Mouse (Mus musculus) C3H10T1/2 (cell line): ENCODE measurements around the gene Pan2. TPM values are rescaled to one million over a fixed set of nuclear protein-coding genes. Genes with fewer than 3 reads are reported as not detected.

Source experiments
- polyA plus RNA-seq, 2 experiments: library from polyadenylated mRNA; unstranded; fragments of >200 nt; fragmentation: generic; extraction: Trizol; gene quantifications; one replicate each; pipeline ENCODE4 v1.2.1; 2012; ENCODE audit warnings: missing spikeins in 2 of 2

Pan2 gene
- 10 to 100 TPM in 1 of 2 experiments, 1 to 10 TPM in 1; 1.8 to 14.3 TPM for polyA plus RNA-seq

DNA sequence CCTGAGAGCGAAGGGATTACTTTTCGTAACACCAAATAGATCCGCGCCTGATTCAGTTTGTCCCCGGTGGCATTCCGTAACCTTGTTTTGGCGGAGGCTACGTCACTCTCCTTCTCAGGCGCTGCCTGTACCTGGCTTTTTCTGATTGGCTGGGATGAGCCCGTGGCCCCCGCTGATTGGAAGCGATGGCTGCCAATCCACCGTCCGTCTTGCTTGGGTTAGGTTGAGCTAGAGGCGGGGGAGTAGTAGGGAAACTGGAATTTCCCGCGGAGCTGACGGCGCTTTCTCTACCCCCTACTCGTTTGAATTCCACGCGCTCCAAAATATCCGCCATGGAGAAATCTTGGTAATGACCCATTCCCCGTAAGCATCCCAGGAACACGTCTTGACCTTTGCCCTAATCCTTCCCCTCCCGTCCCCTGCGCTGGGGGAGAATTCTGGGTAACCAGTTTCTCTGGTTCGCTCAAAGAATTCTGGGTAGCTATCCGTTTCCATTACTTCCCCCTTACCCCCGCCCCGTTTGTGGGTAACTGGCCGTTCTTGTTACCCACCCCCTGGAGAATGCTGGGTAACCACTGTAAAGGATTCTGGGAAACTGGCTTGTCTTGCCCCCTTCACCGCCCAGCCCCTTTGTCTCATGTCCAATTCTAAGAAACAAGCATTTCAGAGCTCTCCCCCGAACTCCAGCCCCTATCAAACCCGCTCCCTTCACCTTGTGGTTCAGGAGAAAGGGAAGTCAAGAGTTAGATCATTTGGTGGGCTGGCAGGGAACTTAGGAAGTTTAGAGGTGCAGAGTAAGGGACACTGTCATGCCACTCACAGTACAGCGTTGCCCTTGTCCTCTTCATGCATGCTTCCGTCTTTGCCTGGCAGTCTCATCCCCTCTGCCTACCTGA, at the start of gene Pan2:
Pan2 (plus strand) TSS at position 210 of the 896 bp plus-strand sequence.

DNA sequence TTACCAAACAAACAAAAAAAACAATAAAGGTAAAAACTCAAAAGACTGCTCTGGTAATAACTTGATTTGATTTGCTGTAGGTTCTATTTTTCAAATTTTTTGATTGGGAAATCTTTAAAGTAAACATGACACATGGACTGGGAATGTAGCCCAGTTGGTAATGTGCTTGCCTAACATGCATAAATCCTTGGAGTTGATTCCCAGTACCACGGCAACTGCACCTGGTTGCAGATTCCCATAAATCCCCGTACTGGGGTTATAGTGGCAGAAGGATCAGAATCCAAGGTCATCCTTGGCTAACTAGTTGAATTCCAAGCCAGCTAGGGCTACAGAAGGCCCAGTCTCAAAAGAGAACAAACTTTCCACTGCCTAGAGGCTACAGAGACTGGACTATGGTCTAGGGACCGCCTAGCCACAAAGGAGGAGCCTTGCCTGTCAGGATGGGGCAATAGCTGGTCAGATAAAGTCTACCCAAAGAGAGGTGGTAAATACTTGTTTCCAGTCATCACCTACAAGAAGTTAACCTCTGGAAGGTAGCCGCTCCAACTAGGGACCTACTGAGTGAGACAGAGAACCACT, 49.4 kb upstream of the Pan2 start, which contains the start of gene Apon:
Apon (plus strand) TSS at position 420 of the 579 bp plus-strand sequence.

DNA sequence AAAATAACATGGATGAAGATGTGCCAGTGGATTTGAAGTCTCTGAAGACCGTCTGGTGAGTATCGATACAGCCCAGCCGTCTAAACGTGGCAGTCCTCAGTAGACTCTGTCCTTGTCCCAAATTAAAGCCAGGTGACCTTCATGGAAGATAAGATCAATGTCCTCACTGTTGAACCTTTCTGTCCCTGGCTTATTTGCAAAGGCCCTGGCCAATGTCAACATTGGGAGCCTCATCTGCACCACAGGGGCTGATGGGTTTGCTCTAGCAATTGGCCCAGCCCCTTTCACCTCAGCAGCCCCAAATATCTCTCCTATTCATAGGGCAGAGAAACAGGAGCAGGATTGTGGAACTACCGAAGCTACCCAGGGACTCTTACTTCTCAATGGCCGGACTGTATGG, 34.8 kb upstream of the Pan2 start, which contains the start of gene Apof:
Apof (plus strand) TSS at position 301 of the 400 bp plus-strand sequence.

DNA sequence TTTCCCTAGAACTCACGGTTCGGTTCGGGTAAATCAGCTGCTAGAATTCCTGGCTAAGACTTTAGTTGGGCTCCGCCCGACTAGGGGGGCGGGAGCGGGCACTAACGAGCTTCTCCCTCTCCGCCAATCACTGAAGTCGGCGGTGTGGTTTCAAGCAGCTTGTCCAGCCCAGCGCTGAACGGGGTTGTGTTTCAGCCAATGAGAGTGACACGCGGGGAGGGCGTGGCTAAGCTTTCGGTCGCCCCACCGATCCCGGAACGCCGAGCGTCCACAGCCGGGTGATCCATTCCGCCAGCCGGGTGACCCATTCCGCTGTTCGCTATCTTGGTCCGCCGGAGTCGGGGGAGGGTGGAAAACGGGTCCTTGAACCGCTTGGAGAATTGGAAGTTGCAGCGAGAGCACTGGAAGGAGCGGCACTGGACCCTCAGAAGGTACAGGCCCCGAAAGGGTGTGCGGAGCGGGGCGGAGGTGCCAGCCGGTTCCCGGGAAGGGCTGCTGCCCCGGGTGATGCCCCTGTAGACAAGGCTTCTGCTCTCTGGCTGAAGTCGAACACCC, 32.8 kb upstream of the Pan2 start, which contains the start of gene Stat2:
Stat2 (plus strand) TSS at position 273 of the 555 bp plus-strand sequence.

DNA sequence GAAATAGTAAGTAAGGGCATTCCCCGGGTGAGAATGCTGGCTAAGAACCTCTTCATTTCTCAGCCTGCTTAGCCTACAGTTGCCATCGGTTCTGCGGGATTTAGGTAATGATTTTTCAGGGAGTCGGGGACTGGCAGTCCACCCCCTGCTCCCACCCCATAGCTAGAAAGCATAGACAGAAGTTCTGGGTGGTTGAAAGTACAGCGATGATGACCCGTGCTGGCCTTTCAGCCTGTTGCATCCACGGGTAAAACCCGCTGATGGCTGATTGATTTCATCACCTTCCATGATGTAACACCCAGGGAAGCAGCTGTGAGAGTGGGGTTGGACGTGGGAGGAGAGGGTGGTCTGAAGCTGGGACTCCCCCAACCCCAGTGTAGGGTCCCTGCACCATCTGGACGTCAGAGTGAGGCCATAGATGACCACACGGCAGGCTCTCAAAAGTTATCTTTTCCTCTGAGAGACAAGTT, 4.4 kb upstream of the Pan2 start, which contains the start of gene Il23a:
Il23a (minus strand) TSS at position 51 of the 470 bp plus-strand sequence.

DNA sequence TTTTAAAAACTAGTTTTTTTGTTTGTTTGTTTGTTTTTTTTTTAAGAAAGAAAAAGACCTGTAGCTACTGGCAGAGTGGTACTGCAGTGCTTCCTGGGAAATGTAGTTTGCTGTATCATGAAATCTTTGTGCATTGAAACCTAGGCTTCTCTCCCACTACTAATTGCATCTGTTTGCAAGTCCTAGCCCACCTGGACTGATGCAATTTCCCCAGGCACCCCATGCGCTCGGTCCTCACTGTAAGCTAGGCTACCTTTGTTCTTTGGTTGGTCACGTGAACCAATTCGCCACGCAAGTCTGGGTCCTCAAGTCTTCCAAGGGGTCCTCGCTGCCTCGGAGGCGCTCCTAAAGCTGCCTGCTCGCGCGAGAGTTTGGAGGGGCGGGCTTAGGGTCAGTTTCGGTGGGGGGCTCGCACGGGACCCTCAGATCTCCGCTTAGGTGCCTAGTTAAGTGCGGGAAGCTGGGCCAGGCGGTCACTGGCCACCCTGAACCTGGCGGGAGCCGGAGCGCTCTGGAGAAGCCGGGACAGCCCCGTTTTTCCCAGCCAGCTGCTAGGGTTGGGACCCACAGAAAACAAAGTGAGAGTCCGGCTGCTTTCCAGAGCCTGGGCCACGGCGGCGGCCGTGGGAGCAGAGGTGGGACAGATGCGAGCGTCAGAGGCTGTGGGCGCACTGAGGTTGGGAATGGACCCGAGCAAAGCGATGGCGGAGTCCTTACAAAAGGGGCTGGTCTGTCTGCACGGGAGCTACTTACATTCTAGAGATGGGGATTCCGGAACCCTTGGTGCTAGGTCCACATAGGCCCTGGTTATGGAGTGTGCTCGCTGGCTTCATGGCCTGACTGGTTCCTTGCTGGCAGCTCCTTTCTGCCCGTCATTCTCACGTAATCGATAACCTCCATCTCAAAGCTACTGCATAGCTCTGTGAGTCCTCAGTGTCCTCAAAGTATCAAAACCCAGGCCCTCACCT, 19.3 kb downstream of the Pan2 start, which contains the start of gene Cnpy2:
Cnpy2 (plus strand) TSS at position 319 of the 968 bp plus-strand sequence.

DNA sequence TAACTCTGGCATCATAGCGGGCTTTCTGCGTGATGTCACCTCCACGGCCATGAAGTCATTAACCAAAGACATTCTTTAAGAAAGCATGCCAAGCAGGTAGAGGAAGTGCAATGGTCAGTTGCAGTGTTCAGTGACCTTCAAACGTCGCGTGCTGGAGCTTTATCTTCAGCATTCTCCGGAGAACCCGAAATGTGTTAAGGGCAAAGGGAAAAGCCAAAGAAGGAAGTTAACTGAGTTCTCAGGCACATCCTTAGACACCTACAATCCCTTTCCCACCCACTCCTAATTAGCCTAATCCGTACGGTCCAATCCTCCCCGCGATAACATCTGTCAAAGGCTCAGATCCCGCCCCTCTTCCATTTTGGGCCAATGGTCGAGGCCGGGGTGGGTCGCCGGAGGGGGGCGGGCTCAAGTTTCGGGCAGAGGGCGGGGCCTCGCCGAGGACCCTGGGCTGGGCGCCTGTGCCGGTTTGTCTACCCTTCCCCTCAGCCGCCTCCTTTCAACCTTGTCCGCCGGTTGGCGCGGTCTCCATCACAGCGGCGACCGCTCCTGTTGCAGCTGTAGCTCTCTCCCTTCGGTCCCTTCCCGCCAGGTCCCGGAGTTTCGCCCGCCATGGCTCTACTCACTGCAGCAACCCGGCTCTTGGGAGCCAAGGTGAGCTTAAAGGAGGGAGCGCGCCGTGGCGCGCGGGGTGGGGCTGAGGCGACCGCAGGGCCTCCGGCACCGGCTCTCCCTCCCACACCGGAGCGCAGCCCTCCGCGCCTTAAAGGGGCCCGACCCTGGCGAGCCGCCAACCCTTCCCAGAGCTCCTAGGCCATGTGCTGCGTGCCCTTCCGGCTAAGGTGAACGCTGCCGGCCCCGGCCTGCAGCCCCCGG, 34.4 kb downstream of the Pan2 start, which contains the start of gene Cs:
Cs (plus strand) TSS at position 429 of the 876 bp plus-strand sequence.

DNA sequence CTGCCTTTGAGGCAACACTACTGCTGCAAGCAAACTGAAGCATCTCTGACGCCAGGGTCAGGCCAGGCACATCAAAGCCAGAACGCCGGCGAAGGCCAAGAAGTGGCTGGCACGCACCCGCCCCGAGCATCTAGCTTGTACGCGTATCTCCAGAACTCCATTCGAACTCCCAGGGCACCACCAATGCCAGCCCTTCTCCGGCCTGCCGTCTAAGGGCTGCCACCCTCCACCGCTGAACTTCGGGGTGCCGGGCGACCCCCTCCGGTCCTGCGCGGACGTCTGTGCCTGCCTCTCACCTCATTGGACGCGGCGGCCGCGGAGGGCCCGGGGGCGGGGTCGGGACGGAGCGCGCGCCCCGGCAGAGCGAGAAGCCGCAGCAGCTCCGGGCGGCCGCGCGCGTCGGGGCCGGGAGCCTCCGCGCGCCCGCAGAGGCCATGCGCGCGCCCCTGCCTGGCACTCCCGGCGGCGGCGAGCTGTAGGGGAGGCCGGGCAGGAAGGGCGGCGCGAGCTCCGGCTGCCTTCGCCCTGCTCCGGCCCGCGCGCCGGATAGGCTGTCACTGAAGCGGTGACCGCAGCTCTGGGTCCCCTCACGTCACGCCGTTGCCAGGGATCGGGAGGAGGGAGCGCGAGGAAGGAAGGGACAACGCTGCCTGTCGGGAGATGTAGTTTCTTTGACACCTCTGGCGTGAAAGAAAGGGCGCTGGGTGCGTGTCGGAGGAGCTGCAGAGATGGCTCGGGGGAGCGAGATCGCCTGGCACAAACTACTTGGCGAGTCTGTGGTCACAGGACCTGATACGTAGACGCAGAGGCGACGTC, 65.5 kb downstream of the Pan2 start, which contains the start of gene Coq10a:
Coq10a (minus strand) TSS at position 596 of the 816 bp plus-strand sequence.

Other genes starting within 250 kb of the Pan2 start
- 10 to 100 TPM; 17.0 to 55.7 TPM for gene Ptges3, start 244.4 kb upstream of the Pan2 start, polyA plus RNA-seq
- 1,000 to 10,000 TPM; 2,355 to 2,584 TPM for gene Atp5b, start 220.1 kb upstream of the Pan2 start, polyA plus RNA-seq
- 1 to 10 TPM in 1 of 2 experiments, under 1 TPM in 1; 0.94 to 8.9 TPM for gene Baz2a, start 211.8 kb upstream of the Pan2 start, polyA plus RNA-seq
- gene Rbms2, start 123.0 kb upstream of the Pan2 start, polyA plus RNA-seq, result 100 to 1,000 TPM in 1 of 2 experiments, 10 to 100 TPM in 1; 52.3 to 119 TPM
- gene Gls2, start 108.9 kb upstream of the Pan2 start, polyA plus RNA-seq, result 1 to 10 TPM; 3.1 to 3.2 TPM
- 10 to 100 TPM in 1 of 2 experiments, 1 to 10 TPM in 1; 6.2 to 11.1 TPM for gene Spryd4, start 91.5 kb upstream of the Pan2 start, polyA plus RNA-seq
- not detected for gene Mip, start 77.5 kb upstream of the Pan2 start, polyA plus RNA-seq
- gene Timeless, start 71.3 kb upstream of the Pan2 start, polyA plus RNA-seq, result 10 to 100 TPM in 1 of 2 experiments, 1 to 10 TPM in 1; 7.9 to 10.5 TPM
- gene Apon, start 49.2 kb upstream of the Pan2 start, polyA plus RNA-seq, result under 1 TPM; 0.15 to 0.21 TPM
- not detected for gene Apof, start 34.7 kb upstream of the Pan2 start, polyA plus RNA-seq
- gene Stat2, start 32.8 kb upstream of the Pan2 start, polyA plus RNA-seq, result 10 to 100 TPM in 1 of 2 experiments, 1 to 10 TPM in 1; 1.4 to 16.2 TPM
- gene Il23a, start 4.6 kb upstream of the Pan2 start, polyA plus RNA-seq, result not detected
- 100 to 1,000 TPM in 1 of 2 experiments, 10 to 100 TPM in 1; 94.1 to 341 TPM for gene Cnpy2, start 19.1 kb downstream of the Pan2 start, polyA plus RNA-seq
- 100 to 1,000 TPM; 126 to 134 TPM for gene Cs, start 34.4 kb downstream of the Pan2 start, polyA plus RNA-seq
- 10 to 100 TPM; 14.3 to 38.1 TPM for gene Coq10a, start 65.7 kb downstream of the Pan2 start, polyA plus RNA-seq
- gene Ankrd52, start 73.8 kb downstream of the Pan2 start, polyA plus RNA-seq, result 10 to 100 TPM in 1 of 2 experiments, 1 to 10 TPM in 1; 3.8 to 14.4 TPM
- under 1 TPM in 1 of 2 experiments, not detected in 1; 0.08 TPM for gene Slc39a5, start 97.9 kb downstream of the Pan2 start, polyA plus RNA-seq
- 100 to 1,000 TPM; 126 to 174 TPM for gene Nabp2, start 108.2 kb downstream of the Pan2 start, polyA plus RNA-seq
- 10 to 100 TPM; 15.9 to 29.8 TPM for gene Rnf41, start 108.3 kb downstream of the Pan2 start, polyA plus RNA-seq
- 100 to 1,000 TPM in 1 of 2 experiments, 10 to 100 TPM in 1; 20.1 to 111 TPM for gene Smarcc2, start 155.9 kb downstream of the Pan2 start, polyA plus RNA-seq
- 1,000 to 10,000 TPM; 2,019 to 2,698 TPM for gene Myl6, start 190.8 kb downstream of the Pan2 start, polyA plus RNA-seq
- 10 to 100 TPM in 1 of 2 experiments, 1 to 10 TPM in 1; 8.1 to 11.2 TPM for gene Myl6b, start 195.3 kb downstream of the Pan2 start, polyA plus RNA-seq
- 10 to 100 TPM; 15.5 to 43.1 TPM for gene Esyt1, start 222.5 kb downstream of the Pan2 start, polyA plus RNA-seq
- 10 to 100 TPM in 1 of 2 experiments, 1 to 10 TPM in 1; 8.7 to 13.7 TPM for gene Zc3h10, start 244.4 kb downstream of the Pan2 start, polyA plus RNA-seq
- gene Rpl41, start 246.0 kb downstream of the Pan2 start, polyA plus RNA-seq, result over 10,000 TPM; 19,565 to 33,335 TPM